Mouse (Mus musculus): ENCODE data around the gene Ptprm. TPM values are rescaled to one million over a fixed set of nuclear protein-coding genes. Genes with fewer than 3 reads are reported as not detected.

The Ptprm gene
- polyA plus RNA-seq, 1 experiment from 2014 or later = 35.9 TPM

DNA sequence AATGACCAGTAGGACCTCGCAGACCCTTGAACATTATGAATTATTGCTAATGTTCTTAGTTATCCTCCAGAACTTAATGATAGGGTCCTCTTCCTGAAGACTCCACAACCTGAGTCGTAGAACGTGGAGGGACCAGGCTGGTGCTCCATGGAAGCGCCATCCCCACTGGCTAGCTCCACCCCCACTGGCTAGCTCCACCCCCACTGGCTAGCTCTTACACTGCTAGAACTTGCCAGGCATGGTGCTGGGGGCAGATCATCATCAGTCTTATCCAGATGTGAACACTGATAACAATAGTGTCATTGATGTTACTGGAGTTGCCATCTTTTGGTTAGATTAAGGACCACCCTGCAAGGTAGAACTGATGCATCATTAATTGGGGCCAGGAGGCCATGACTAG is 362.4 kb downstream of the Ptprm start:
- Histone ChIP-seq H3K27ac (ENCODE audit: low read length) (no peak overlapping the region), H3K9me3 (ENCODE audit: low read length) (no peaks in the 10 kb centered on the region), H3K36me3 (ENCODE audit: insufficient read depth, low read length) (no peaks in the 10 kb centered on the region), H3K27me3 (replicated peaks; ENCODE audit: insufficient read depth, low read length) (no peaks in the 10 kb centered on the region), H3K4me1 (ENCODE audit: insufficient read depth, low read depth, low read length) (no peaks in the 10 kb centered on the region), H3K4me3 (ENCODE audit: low read depth, low read length) (no peak overlapping the region), H3K4me2 (replicated peaks; ENCODE audit: low read depth, low read length) (no peak overlapping the region), H3K9ac (replicated peaks; ENCODE audit: low read depth) (no peak overlapping the region)
- ATAC-seq (no peak), DNase-seq (ENCODE audit: low spot score) (no peak)
- WGBS = 87% methylated on average over 4 of the region's 4 CpGs
- no peak for TF ChIP-seq EP300 (IDR thresholded peaks at IDR 0.05)
- TF ChIP-seq CTCF (IDR thresholded peaks at IDR 0.05) = no peak

DNA sequence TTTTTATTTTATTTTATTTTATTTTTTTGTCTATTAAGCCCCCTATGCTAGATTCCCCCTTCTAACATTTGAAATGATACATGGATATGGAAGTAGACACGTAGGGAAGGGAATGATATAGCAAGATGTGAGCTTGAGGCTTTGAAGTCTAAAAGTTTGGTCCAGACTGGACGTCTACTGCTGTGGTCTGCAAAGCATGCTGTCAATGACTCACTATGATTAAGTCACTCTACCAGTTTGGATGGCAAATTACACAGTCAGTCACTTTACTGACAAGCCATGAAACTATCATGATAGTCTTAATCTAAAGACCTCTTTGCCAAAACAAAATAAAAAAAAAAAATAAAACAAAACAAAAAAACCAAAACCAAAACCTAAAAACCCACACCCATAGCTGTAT is 363.5 kb downstream of the Ptprm start:
- no peak for ATAC-seq
- H3K9ac ChIP-seq (replicated peaks; ENCODE audit: low read depth) = no peak overlapping the region

DNA sequence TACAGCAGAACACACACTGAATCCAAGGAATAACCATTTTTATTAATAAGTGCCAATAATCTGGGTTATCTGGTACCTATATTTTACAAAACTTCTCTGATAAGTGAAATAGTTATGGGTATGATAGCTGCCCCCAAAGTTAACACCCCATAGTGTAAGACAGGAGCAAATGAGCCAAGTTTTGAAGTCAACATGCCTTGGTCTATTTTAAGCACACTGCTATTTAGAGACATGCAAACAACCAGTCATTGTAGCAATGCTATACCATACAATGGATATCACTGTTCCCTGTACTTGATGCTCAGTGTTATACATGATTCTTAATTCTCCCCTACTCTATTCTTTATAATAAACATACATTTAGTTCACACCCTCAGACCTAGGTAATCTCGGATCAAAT is 366.2 kb downstream of the Ptprm start:
- no peak overlapping the region for H3K9ac ChIP-seq (replicated peaks; ENCODE audit: low read depth)
- H3K27me3 ChIP-seq (replicated peaks; ENCODE audit: insufficient read depth, low read length) = no peaks in the 10 kb centered on the region
- H3K4me2 ChIP-seq (replicated peaks; ENCODE audit: low read depth, low read length) = no peak overlapping the region
- H3K4me3 ChIP-seq (ENCODE audit: low read depth, low read length) = no peak overlapping the region
- 74% methylated on average over 1 of the region's 1 CpGs for WGBS
- H3K27ac ChIP-seq (ENCODE audit: low read length) = no peak overlapping the region
- TF ChIP-seq EP300 (IDR thresholded peaks at IDR 0.05) = no peak
- H3K4me1 ChIP-seq (ENCODE audit: insufficient read depth, low read depth, low read length) = no peaks in the 10 kb centered on the region
- H3K36me3 ChIP-seq (ENCODE audit: insufficient read depth, low read length) = no peaks in the 10 kb centered on the region
- ATAC-seq (no peak), DNase-seq (ENCODE audit: low spot score) (no peak)
- no peaks in the 10 kb centered on the region for H3K9me3 ChIP-seq (ENCODE audit: low read length)

More for the DNA sequence above, 363.5 kb downstream of the Ptprm start:
- H3K27ac ChIP-seq (ENCODE audit: low read length) = no peak overlapping the region
- H3K4me3 ChIP-seq (ENCODE audit: low read depth, low read length) = no peak overlapping the region
- H3K4me2 ChIP-seq (replicated peaks; ENCODE audit: low read depth, low read length) = no peak overlapping the region
- H3K36me3 ChIP-seq (ENCODE audit: insufficient read depth, low read length) = no peaks in the 10 kb centered on the region
- WGBS = 51% methylated on average over 2 of the region's 2 CpGs
- TF ChIP-seq CTCF (IDR thresholded peaks at IDR 0.05) = no peak
- no peaks in the 10 kb centered on the region for H3K4me1 ChIP-seq (ENCODE audit: insufficient read depth, low read depth, low read length)
- DNase-seq (ENCODE audit: low spot score) = no peak
- H3K27me3 ChIP-seq (replicated peaks; ENCODE audit: insufficient read depth, low read length) = no peaks in the 10 kb centered on the region
- no peaks in the 10 kb centered on the region for H3K9me3 ChIP-seq (ENCODE audit: low read length)

DNA sequence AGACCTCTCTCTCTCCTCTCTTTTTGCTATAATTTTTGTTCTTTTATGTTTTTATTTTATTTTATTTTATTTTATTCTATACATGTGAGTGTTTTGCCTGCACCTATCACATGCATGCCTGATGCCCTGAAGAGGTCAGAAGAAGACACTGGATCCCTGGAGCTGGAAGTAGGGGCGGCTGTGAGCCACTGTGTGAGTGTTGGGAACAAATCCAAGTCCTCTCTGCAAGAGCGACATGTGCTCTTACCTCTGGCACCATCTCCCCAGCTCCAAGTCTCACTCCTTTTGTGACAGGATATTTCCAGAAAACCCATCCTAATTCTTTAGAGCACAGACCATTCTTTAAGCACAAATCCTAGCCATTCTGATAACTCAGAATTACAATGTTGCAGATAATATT is 372.6 kb downstream of the Ptprm start:
- TF ChIP-seq EP300 (IDR thresholded peaks at IDR 0.05) (no peak), CTCF (IDR thresholded peaks at IDR 0.05) (no peak)
- Histone ChIP-seq H3K27ac (ENCODE audit: low read length) (no peak overlapping the region), H3K9me3 (ENCODE audit: low read length) (no peaks in the 10 kb centered on the region), H3K4me2 (replicated peaks; ENCODE audit: low read depth, low read length) (no peak overlapping the region), H3K36me3 (ENCODE audit: insufficient read depth, low read length) (no peaks in the 10 kb centered on the region), H3K27me3 (replicated peaks; ENCODE audit: insufficient read depth, low read length) (no peaks in the 10 kb centered on the region), H3K9ac (replicated peaks; ENCODE audit: low read depth) (no peak overlapping the region), H3K4me3 (ENCODE audit: low read depth, low read length) (no peak overlapping the region), H3K4me1 (ENCODE audit: insufficient read depth, low read depth, low read length) (no peaks in the 10 kb centered on the region)
- DNase-seq (ENCODE audit: low spot score) (no peak), ATAC-seq (no peak)
- 49% methylated on average over 2 of the region's 2 CpGs for WGBS

DNA sequence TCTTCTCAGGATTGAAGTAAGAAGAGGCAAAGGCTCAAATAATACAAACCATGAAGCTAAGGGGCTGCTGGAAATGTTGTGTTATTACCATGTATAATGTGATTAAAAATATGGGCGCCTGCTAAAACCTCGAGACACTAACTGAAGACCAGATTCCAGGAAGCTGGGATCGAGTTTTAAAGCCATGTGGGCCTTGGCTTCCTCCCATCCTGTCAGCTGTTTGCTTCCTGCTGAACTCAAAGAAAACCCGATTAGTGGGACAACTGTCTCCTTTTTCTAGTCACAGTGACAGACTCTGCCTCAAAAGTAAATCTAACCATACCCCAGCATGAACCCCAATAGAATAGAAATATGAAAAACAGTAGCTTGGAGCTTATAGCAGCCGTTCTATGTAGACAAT is 374.3 kb downstream of the Ptprm start:
- Histone ChIP-seq H3K9me3 (ENCODE audit: low read length) (no peaks in the 10 kb centered on the region), H3K4me1 (ENCODE audit: insufficient read depth, low read depth, low read length) (no peaks in the 10 kb centered on the region), H3K27me3 (replicated peaks; ENCODE audit: insufficient read depth, low read length) (no peaks in the 10 kb centered on the region), H3K27ac (ENCODE audit: low read length) (no peak overlapping the region), H3K4me2 (replicated peaks; ENCODE audit: low read depth, low read length) (no peak overlapping the region), H3K36me3 (ENCODE audit: insufficient read depth, low read length) (no peaks in the 10 kb centered on the region), H3K4me3 (ENCODE audit: low read depth, low read length) (no peak overlapping the region), H3K9ac (replicated peaks; ENCODE audit: low read depth) (no peak overlapping the region)
- DNase-seq (ENCODE audit: low spot score) = no peak
- TF ChIP-seq EP300 (IDR thresholded peaks at IDR 0.05) (no peak), CTCF (IDR thresholded peaks at IDR 0.05) (no peak)
- 56% methylated on average over 5 of the region's 5 CpGs for WGBS
- no peak for ATAC-seq

DNA sequence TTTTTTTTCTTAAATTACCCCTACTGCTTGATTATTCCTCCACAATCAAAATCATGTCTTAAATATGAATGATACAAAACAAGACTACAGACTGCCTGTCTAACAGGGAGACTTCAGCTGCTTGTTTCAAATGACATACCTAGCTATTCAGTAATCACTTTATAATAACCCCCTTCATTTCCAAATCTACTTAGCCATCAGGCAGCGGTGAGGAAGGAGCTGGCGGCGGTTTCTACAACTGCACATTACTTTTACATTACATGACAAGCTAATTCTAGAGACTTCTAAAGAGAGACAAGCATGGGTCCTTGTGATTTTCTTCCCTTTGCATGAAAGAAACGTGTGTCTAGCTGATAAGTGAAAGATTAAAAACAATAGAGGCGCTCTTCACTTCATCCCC is 377.8 kb downstream of the Ptprm start:
- no peak for ATAC-seq
- no peaks in the 10 kb centered on the region for H3K9me3 ChIP-seq (ENCODE audit: low read length)

DNA sequence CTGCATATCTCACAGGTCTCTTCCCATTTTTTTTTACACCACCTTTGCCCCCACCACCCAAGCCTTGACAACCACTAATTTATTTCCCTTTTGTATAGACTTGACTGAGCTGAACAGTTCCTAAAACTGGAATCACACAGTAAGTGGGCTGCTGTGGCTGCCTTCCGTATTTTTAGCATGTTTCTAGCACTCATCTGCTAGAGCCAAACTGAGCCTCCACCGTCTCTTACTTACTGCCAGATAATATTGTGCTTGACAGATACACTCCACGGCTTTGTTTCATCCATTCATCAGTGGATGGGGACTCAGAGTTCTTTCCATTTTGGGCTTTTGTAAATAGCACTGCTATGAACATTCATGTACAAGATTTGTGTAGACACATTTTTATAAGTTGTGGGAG is 381.3 kb downstream of the Ptprm start:
- DNase-seq (ENCODE audit: low spot score) (no peak), ATAC-seq (no peak)
- Histone ChIP-seq H3K27ac (ENCODE audit: low read length) (no peak overlapping the region), H3K27me3 (replicated peaks; ENCODE audit: insufficient read depth, low read length) (no peaks in the 10 kb centered on the region), H3K4me3 (ENCODE audit: low read depth, low read length) (no peak overlapping the region), H3K9me3 (ENCODE audit: low read length) (no peaks in the 10 kb centered on the region), H3K36me3 (ENCODE audit: insufficient read depth, low read length) (no peaks in the 10 kb centered on the region), H3K4me1 (ENCODE audit: insufficient read depth, low read depth, low read length) (no peaks in the 10 kb centered on the region), H3K4me2 (replicated peaks; ENCODE audit: low read depth, low read length) (no peak overlapping the region), H3K9ac (replicated peaks; ENCODE audit: low read depth) (no peak overlapping the region)
- TF ChIP-seq EP300 (IDR thresholded peaks at IDR 0.05) = no peak
- TF ChIP-seq CTCF (IDR thresholded peaks at IDR 0.05) = no peak
- 72% methylated on average over 3 of the region's 3 CpGs for WGBS

More for the DNA sequence above, 377.8 kb downstream of the Ptprm start:
- no peaks in the 10 kb centered on the region for H3K27me3 ChIP-seq (replicated peaks; ENCODE audit: insufficient read depth, low read length)
- 82% methylated on average over 5 of the region's 5 CpGs for WGBS
- no peak overlapping the region for H3K9ac ChIP-seq (replicated peaks; ENCODE audit: low read depth)
- no peak overlapping the region for H3K4me3 ChIP-seq (ENCODE audit: low read depth, low read length)
- H3K36me3 ChIP-seq (ENCODE audit: insufficient read depth, low read length) = no peaks in the 10 kb centered on the region
- DNase-seq (ENCODE audit: low spot score) = no peak
- no peaks in the 10 kb centered on the region for H3K4me1 ChIP-seq (ENCODE audit: insufficient read depth, low read depth, low read length)
- no peak overlapping the region for H3K4me2 ChIP-seq (replicated peaks; ENCODE audit: low read depth, low read length)
- no peak for TF ChIP-seq EP300 (IDR thresholded peaks at IDR 0.05)
- TF ChIP-seq CTCF (IDR thresholded peaks at IDR 0.05) = no peak
- H3K27ac ChIP-seq (ENCODE audit: low read length) = no peak overlapping the region
